Mouse (Mus musculus) embryonic stem cell, embryonic (primary cell): ENCODE measurements around the gene Nlgn2.

Experiments used
- CTCF ChIA-PET, 4 experiments: fragments of 300-600 bp in 2 of 4; fragments of 350-600 bp in 2 of 4; sonication (Branson Sonifier 250); formaldehyde crosslinking; loops; one replicate each; lab custom pipeline; 2022; ENCODE audit warnings: inconsistent platforms in 2 of 4; lab: Charles Lee
- POLR2A ChIA-PET, 4 experiments: fragments of 300-600 bp in 2 of 4; fragments of 350-600 bp in 2 of 4; sonication (Branson Sonifier 250); formaldehyde crosslinking; loops; one replicate each; lab custom pipeline; 2022; ENCODE audit warnings: antibody characterized with exemption in 4 of 4, inconsistent platforms in 1 of 4; lab: Charles Lee

Gene Nlgn2

GRCm38 (mm10) chr11:69837604-69837951 is at the start of gene Nlgn2:
Gene Nlgn2 (minus strand): TSS chr11:69837784.
- ChIA-PET POLR2A (interaction anchor here (0.6 to 4.2 kb wide), 123 partner anchors 9 to 809 kb away, joined by 3 to 83 read pairs (median 5); partner anchors contain the start of genes Eif5a (in 3 of the 4), Tmem102 (in 3 of the 4), Tnk1 (in 3 of the 4) and 2810408A11Rik (in 2 of the 4)), CTCF (interaction anchor here in 2 of 4 experiments (0.6 to 1.9 kb wide), 24 partner anchors 9 to 809 kb away, joined by 3 to 16 read pairs (median 4); partner anchors contain the start of genes 2810408A11Rik (in 1 of the 2), Fxr2 (in 1 of the 2), Neurl4 (in 1 of the 2) and Rnf167 (in 1 of the 2))

GRCm38 (mm10) chr11:69886907-69887635 is 49.5 kb upstream of the Nlgn2 start:
- ChIA-PET POLR2A (interaction anchor here in 3 of 4 experiments (0.5 to 7.8 kb wide), 27 partner anchors 9 to 333 kb away, joined by 3 to 53 read pairs (median 4); partner anchors contain the start of genes Eif5a (in 3 of the 3), 2810408A11Rik (in 2 of the 3), Neurl4 (in 2 of the 3) and Tmem95 (in 2 of the 3)), CTCF (interaction anchor here (0.5 to 4.2 kb wide), 40 partner anchors 8 to 459 kb away, joined by 3 to 28 read pairs (median 4); partner anchors contain the start of genes 2810408A11Rik (in 2 of the 4), Neurl4 (in 2 of the 4), Slc2a4 (in 2 of the 4) and Tmem95 (in 2 of the 4))

- CTCF ChIA-PET: interaction anchor here in 2 of 4 experiments (1.0 to 4.2 kb wide), 4 partner anchors 8 to 150 kb away, joined by 3 to 28 read pairs (median 4); partner anchors contain the start of gene Tmem95 (in 1 of the 2)
These were observed 47.1 kb upstream of the Nlgn2 start for GRCm38 (mm10) chr11:69884663-69885062.

GRCm38 (mm10) chr11:69884240-69884639 is 46.7 kb upstream of the Nlgn2 start:
- ChIA-PET CTCF (interaction anchor here in 2 of 4 experiments (0.7 to 4.2 kb wide), 11 partner anchors 8 to 150 kb away, joined by 3 to 28 read pairs (median 4); partner anchors contain the start of genes Tmem102 (in 1 of the 2), Tmem95 (in 1 of the 2) and Ybx2 (in 1 of the 2)), POLR2A (interaction anchor here in 2 of 4 experiments (0.6 to 1.9 kb wide), 5 partner anchors 14 to 125 kb away, joined by 3 to 8 read pairs (median 4); partner anchors contain the start of genes Nlgn2 (in 2 of the 2), Eif5a (in 1 of the 2) and Tmem256 (in 1 of the 2))

More at GRCm38 (mm10) chr11:69884663-69885062, 47.1 kb upstream of the Nlgn2 start:
- POLR2A ChIA-PET: interaction anchor here in 1 of 4 experiments (1.9 kb wide), 1 partner anchor 125 kb away, joined by 8 read pairs; no protein-coding TSS in a partner anchor

GRCm38 (mm10) chr11:69883527-69884151 is 46.1 kb upstream of the Nlgn2 start:
- ChIA-PET POLR2A (interaction anchor here in 3 of 4 experiments (0.5 to 7.2 kb wide), 11 partner anchors 8 to 279 kb away, joined by 3 to 61 read pairs (median 4); partner anchors contain the start of genes Eif5a (in 2 of the 3), Nlgn2 (in 2 of the 3), 2810408A11Rik (in 1 of the 3) and Gps2 (in 1 of the 3)), CTCF (interaction anchor here (0.5 to 4.0 kb wide), 23 partner anchors 12 to 1086 kb away, joined by 3 to 51 read pairs (median 4); partner anchors contain the start of genes 2810408A11Rik (in 1 of the 4), Acap1 (in 1 of the 4), Mpdu1 (in 1 of the 4) and Neurl4 (in 1 of the 4))

- CTCF ChIA-PET: interaction anchor here (0.5 to 4.0 kb wide), 21 partner anchors 13 to 1087 kb away, joined by 3 to 51 read pairs (median 4); partner anchors contain the start of genes 2810408A11Rik (in 1 of the 4), Acap1 (in 1 of the 4), Mpdu1 (in 1 of the 4) and Neurl4 (in 1 of the 4)
- POLR2A ChIA-PET: interaction anchor here in 3 of 4 experiments (0.5 to 7.2 kb wide), 11 partner anchors 8 to 278 kb away, joined by 3 to 61 read pairs (median 4); partner anchors contain the start of genes Eif5a (in 2 of the 3), 2810408A11Rik (in 1 of the 3), Gps2 (in 1 of the 3) and Neurl4 (in 1 of the 3)
These were observed 45.5 kb upstream of the Nlgn2 start for GRCm38 (mm10) chr11:69883066-69883465.

- ChIA-PET POLR2A (interaction anchor here in 2 of 4 experiments (1.1 to 7.2 kb wide), 12 partner anchors 13 to 113 kb away, joined by 3 to 61 read pairs (median 4); partner anchors contain the start of genes 2810408A11Rik (in 2 of the 2), Eif5a (in 2 of the 2), Neurl4 (in 2 of the 2) and Ctdnep1 (in 1 of the 2)), CTCF (interaction anchor here in 3 of 4 experiments (0.6 to 4.0 kb wide), 16 partner anchors 10 to 159 kb away, joined by 3 to 51 read pairs (median 7); partner anchors contain the start of genes Slc2a4 (in 2 of the 3), 2810408A11Rik (in 1 of the 3), Dvl2 (in 1 of the 3) and Eif5a (in 1 of the 3))
These were observed 44.4 kb upstream of the Nlgn2 start for GRCm38 (mm10) chr11:69881787-69882670.

- CTCF ChIA-PET: interaction anchor here (0.5 to 4.0 kb wide), 43 partner anchors 9 to 709 kb away, joined by 3 to 51 read pairs (median 4); partner anchors contain the start of genes Acap1 (in 2 of the 4), Slc2a4 (in 2 of the 4), 2810408A11Rik (in 1 of the 4) and Dvl2 (in 1 of the 4)
- POLR2A ChIA-PET: interaction anchor here in 3 of 4 experiments (0.5 to 7.2 kb wide), 38 partner anchors 12 to 301 kb away, joined by 3 to 61 read pairs (median 3); partner anchors contain the start of genes 2810408A11Rik (in 3 of the 3), Eif5a (in 3 of the 3), Neurl4 (in 3 of the 3) and Polr2a (in 2 of the 3)
These were observed 43.4 kb upstream of the Nlgn2 start, which contains the start of gene Kctd11 for GRCm38 (mm10) chr11:69880853-69881603. Gene Kctd11 (minus strand): TSS chr11:69881406.

GRCm38 (mm10) chr11:69880506-69880852 is 42.9 kb upstream of the Nlgn2 start:
- POLR2A ChIA-PET: interaction anchor here in 3 of 4 experiments (0.5 to 7.2 kb wide), 36 partner anchors 10 to 300 kb away, joined by 3 to 61 read pairs (median 3); partner anchors contain the start of genes Eif5a (in 3 of the 3), Neurl4 (in 3 of the 3), 2810408A11Rik (in 2 of the 3) and Polr2a (in 2 of the 3)
- CTCF ChIA-PET: interaction anchor here (0.5 to 4.0 kb wide), 38 partner anchors 9 to 709 kb away, joined by 3 to 51 read pairs (median 4); partner anchors contain the start of genes Acap1 (in 2 of the 4), Slc2a4 (in 2 of the 4), 2810408A11Rik (in 1 of the 4) and Eif5a (in 1 of the 4)

- POLR2A ChIA-PET: interaction anchor here in 3 of 4 experiments (0.5 to 7.2 kb wide), 27 partner anchors 12 to 300 kb away, joined by 3 to 61 read pairs (median 4); partner anchors contain the start of genes Tmem102 (in 3 of the 3), Eif5a (in 2 of the 3), Polr2a (in 2 of the 3) and 2810408A11Rik (in 1 of the 3)
- CTCF ChIA-PET: interaction anchor here (0.8 to 4.0 kb wide), 27 partner anchors 7 to 150 kb away, joined by 3 to 51 read pairs (median 5); partner anchors contain the start of genes Acap1 (in 2 of the 4), Slc2a4 (in 2 of the 4), Eif5a (in 1 of the 4) and Tmem102 (in 1 of the 4)
These were observed 42.1 kb upstream of the Nlgn2 start for GRCm38 (mm10) chr11:69879711-69880110.

- ChIA-PET CTCF (interaction anchor here (0.6 to 3.3 kb wide), 14 partner anchors 8 to 179 kb away, joined by 3 to 38 read pairs (median 8); partner anchors contain the start of genes Tmem102 (in 2 of the 4), Eif5a (in 1 of the 4) and Slc2a4 (in 1 of the 4)), POLR2A (interaction anchor here in 3 of 4 experiments (0.7 to 7.2 kb wide), 22 partner anchors 8 to 150 kb away, joined by 3 to 61 read pairs (median 6); partner anchors contain the start of genes 2810408A11Rik (in 3 of the 3), Neurl4 (in 3 of the 3), Nlgn2 (in 2 of the 3) and Tmem102 (in 2 of the 3))
These were observed 41.4 kb upstream of the Nlgn2 start for GRCm38 (mm10) chr11:69878952-69879351.

- ChIA-PET POLR2A (interaction anchor here in 3 of 4 experiments (0.6 to 7.2 kb wide), 37 partner anchors 8 to 781 kb away, joined by 3 to 61 read pairs (median 7); partner anchors contain the start of genes 2810408A11Rik (in 3 of the 3), Eif5a (in 3 of the 3), Neurl4 (in 3 of the 3) and Tmem102 (in 3 of the 3)), CTCF (interaction anchor here (0.5 to 3.6 kb wide), 27 partner anchors 8 to 1954 kb away, joined by 3 to 38 read pairs (median 4); partner anchors contain the start of genes Tmem102 (in 2 of the 4), Eif5a (in 1 of the 4) and Slc2a4 (in 1 of the 4))
These were observed 40.8 kb upstream of the Nlgn2 start for GRCm38 (mm10) chr11:69878399-69878798.

GRCm38 (mm10) chr11:69877878-69878277 is 40.3 kb upstream of the Nlgn2 start, which contains the start of gene Tmem95:
Gene Tmem95 (minus strand): TSS chr11:69878018.
- CTCF ChIA-PET: interaction anchor here (0.6 to 3.6 kb wide), 37 partner anchors 9 to 1953 kb away, joined by 3 to 38 read pairs (median 4); partner anchors contain the start of genes 2810408A11Rik (in 2 of the 4), Neurl4 (in 2 of the 4), Tmem102 (in 2 of the 4) and Eif5a (in 1 of the 4)
- POLR2A ChIA-PET: interaction anchor here (0.5 to 7.2 kb wide), 63 partner anchors 9 to 781 kb away, joined by 3 to 61 read pairs (median 6); partner anchors contain the start of genes 2810408A11Rik (in 3 of the 4), Eif5a (in 3 of the 4), Neurl4 (in 3 of the 4) and Tnk1 (in 3 of the 4)
